11 mouse cellular contexts compared by ENCODE assay signal in genomic region chr4:146066932-146067580, GRCm38 (mm10). TPM values are rescaled to one million over a fixed set of nuclear protein-coding genes. Genes with fewer than 3 reads are reported as not detected.
DNase-seq lines count a peak whose midpoint lies in the region; ATAC-seq and TF ChIP-seq lines count a peak whose summit lies in the region.
"Not testable (repeated sequence)": the region's sequence is repeated elsewhere in the genome, so short reads cannot be mapped to it uniquely, and the experiment has no call there.
"Had no signal": no experiment of that assay in that cellular context is flagged by ENCODE, and none has a peak within 500 bp of the region (broad histone marks: within the 10 kb centered on the region; RNA-seq: fewer than 3 reads in every experiment).

No protein-coding gene starts in this region.

- H3K4me3 ChIP-seq in forebrain, embryonic 12.5 days (replicated peaks), result peak overlapping the region; percentile 27
- H3K4me3 ChIP-seq in heart, postnatal 0 days (ENCODE audit: low read depth, low read length); midbrain, embryonic 16.5 days (ENCODE audit: low read depth, low read length): not testable (repeated sequence)
- H3K4me3 ChIP-seq in kidney, embryonic 14.5 days (ENCODE audit: low read length), result peak overlapping the region; percentile 25
- H3K4me3 ChIP-seq in liver, embryonic 11.5 days (ENCODE audit: low read depth, low read length), result peak overlapping the region; percentile 35
- H3K4me3 ChIP-seq in testis, adult 2 months (ENCODE audit: control insufficient read depth, low read depth, low read length), result peak overlapping the region; percentile 88

- not testable (repeated sequence) for H3K27ac ChIP-seq in forebrain, embryonic 12.5 days; heart, postnatal 0 days (ENCODE audit: low read depth); kidney, embryonic 14.5 days (ENCODE audit: low read depth, low read length); liver, embryonic 11.5 days (ENCODE audit: low read depth, low read length); midbrain, embryonic 16.5 days (ENCODE audit: low read length)
- H3K27ac ChIP-seq in testis, adult 2 months (ENCODE audit: control insufficient read depth, insufficient read depth, low read depth, low read length), result peak overlapping the region; percentile 80

- not testable (repeated sequence) for TF ChIP-seq EP300 in heart, postnatal 0 days (IDR thresholded peaks at IDR 0.05; ENCODE audit: low read depth)

- not testable (repeated sequence) for H3K27me3 ChIP-seq in forebrain, embryonic 12.5 days; heart, postnatal 0 days (ENCODE audit: control insufficient read depth, insufficient read depth, low read length); kidney, embryonic 14.5 days (ENCODE audit: control insufficient read depth, insufficient read depth, low read length); liver, embryonic 11.5 days (replicated peaks; ENCODE audit: control insufficient read depth, insufficient read depth, low read length); midbrain, embryonic 16.5 days (ENCODE audit: control insufficient read depth, insufficient read depth, low read depth, low read length); testis, adult 2 months (ENCODE audit: control insufficient read depth, insufficient read depth, low read length)

- peak; percentile 99 for DNase-seq in ZHBTc4 (ENCODE audit: low read depth, low spot score)
- not testable (repeated sequence) for DNase-seq in heart, postnatal 0 days (ENCODE audit: low spot score)
- peak; percentile 37 for DNase-seq in liver, embryonic 11.5 days (ENCODE audit: low spot score)

- not testable (repeated sequence) for H3K9ac ChIP-seq in forebrain, embryonic 12.5 days; heart, postnatal 0 days (replicated peaks; ENCODE audit: low read depth, low read length); kidney, embryonic 14.5 days (ENCODE audit: low read depth, low read length); liver, embryonic 11.5 days (ENCODE audit: low read depth, low read length); midbrain, embryonic 16.5 days (ENCODE audit: low read depth, low read length)

- TF ChIP-seq POLR2A in testis, adult 2 months (IDR thresholded peaks at IDR 0.05; ENCODE audit: control insufficient read depth, low read depth, low read length), result peak; percentile 31; the same call in 1 of the 2 replicates

- WGBS in forebrain, embryonic 12.5 days, result 41% methylated on average over 44 of the region's 45 CpGs
- 37% methylated on average over 43 of the region's 45 CpGs for WGBS in heart, postnatal 0 days
- 46% methylated on average over 44 of the region's 45 CpGs for WGBS in kidney, embryonic 14.5 days
- 29% methylated on average over 39 of the region's 45 CpGs for WGBS in liver, embryonic 11.5 days
- WGBS in midbrain, embryonic 16.5 days, result 49% methylated on average over 32 of the region's 45 CpGs

- not testable (repeated sequence) for H3K4me1 ChIP-seq in forebrain, embryonic 12.5 days; heart, postnatal 0 days (ENCODE audit: control insufficient read depth, insufficient read depth); kidney, embryonic 14.5 days (ENCODE audit: control insufficient read depth, insufficient read depth, low read length); liver, embryonic 11.5 days (replicated peaks; ENCODE audit: control insufficient read depth, insufficient read depth, low read length); midbrain, embryonic 16.5 days (ENCODE audit: control insufficient read depth, insufficient read depth, low read length); testis, adult 2 months (ENCODE audit: control insufficient read depth, insufficient read depth, low read length)

- not testable (repeated sequence) for ATAC-seq in forebrain, embryonic 12.5 days (ENCODE audit: low FRiP score); heart, postnatal 0 days (ENCODE audit: insufficient read depth, low read depth); midbrain, embryonic 16.5 days
- ATAC-seq in kidney, embryonic 14.5 days (ENCODE audit: low FRiP score, low TSS enrichment), result 0 out of 2 replicates have a peak, but pooled peaks have one; percentile 49
- peak; percentile 62 for ATAC-seq in liver, embryonic 11.5 days (replicated peaks; ENCODE audit: low FRiP score)

- H3K4me2 ChIP-seq in forebrain, embryonic 12.5 days, result peak overlapping the region; percentile 39
- peak overlapping the region; percentile 37; the same call in 1 of the 2 replicates for H3K4me2 ChIP-seq in heart, postnatal 0 days (ENCODE audit: low read depth, low read length)
- H3K4me2 ChIP-seq in kidney, embryonic 14.5 days (replicated peaks; ENCODE audit: low read depth, low read length), result peak overlapping the region; percentile 38
- peak overlapping the region; percentile 59 for H3K4me2 ChIP-seq in liver, embryonic 11.5 days
- peak overlapping the region; percentile 30; the same call in 1 of the 2 replicates for H3K4me2 ChIP-seq in midbrain, embryonic 16.5 days (ENCODE audit: low read length)

- not testable (repeated sequence) for H3K36me3 ChIP-seq in forebrain, embryonic 12.5 days (replicated peaks); heart, postnatal 0 days (replicated peaks; ENCODE audit: control insufficient read depth, insufficient read depth, low read length); kidney, embryonic 14.5 days (ENCODE audit: control insufficient read depth, insufficient read depth, low read length); liver, embryonic 11.5 days (ENCODE audit: control insufficient read depth, insufficient read depth, low read length); midbrain, embryonic 16.5 days (ENCODE audit: control insufficient read depth, insufficient read depth, low read length); testis, adult 2 months (ENCODE audit: control insufficient read depth, insufficient read depth, low read length)

- peaks cover 35% of the 10 kb centered on the region for H3K9me3 ChIP-seq in forebrain, embryonic 12.5 days
- H3K9me3 ChIP-seq in heart, postnatal 0 days (replicated peaks; ENCODE audit: control insufficient read depth, low read length), result peaks cover 20% of the 10 kb centered on the region
- peaks cover 18% of the 10 kb centered on the region for H3K9me3 ChIP-seq in kidney, embryonic 14.5 days (ENCODE audit: control insufficient read depth, low read length)
- H3K9me3 ChIP-seq in liver, embryonic 11.5 days (ENCODE audit: control insufficient read depth, low read length), result not testable (repeated sequence)
- peaks cover 18% of the 10 kb centered on the region for H3K9me3 ChIP-seq in midbrain, embryonic 16.5 days (replicated peaks; ENCODE audit: control insufficient read depth, low read length, poor library complexity, severe bottlenecking)

- TF ChIP-seq CTCF in heart, postnatal 0 days (IDR thresholded peaks at IDR 0.05; ENCODE audit: low read depth); testis, adult 2 months (IDR thresholded peaks at IDR 0.05; ENCODE audit: control insufficient read depth, insufficient read depth, insufficient replicate concordance, low read depth, low read length): not testable (repeated sequence)

RNA-seq across cellular contexts. Expression of gene Zfp987, which starts 30.0 kb away (rescaled TPM):
- polyA plus RNA-seq in forebrain, embryonic 12.5 days (2016; fragmentation: Nextera tagmentation; extraction: Ambion mirVana), result not detected in 2 replicates
- not detected in 2 replicates for total RNA-seq in heart, postnatal 0 days (2014; rRNA removed; ENCODE audit: low replicate concordance)
- polyA plus RNA-seq in heart, postnatal 0 days (2015; fragmentation: Nextera tagmentation; extraction: Ambion mirVana), result not detected in 2 replicates
- polyA plus RNA-seq in kidney, embryonic 14.5 days (2014; fragmentation: Nextera tagmentation; extraction: Ambion mirVana), result 0.30 and 0.35 TPM in 2 replicates
- polyA plus RNA-seq in liver, embryonic 11.5 days (2014; fragmentation: Nextera tagmentation; extraction: Ambion mirVana), result 0.30 and 0.39 TPM in 2 replicates
- not detected in 2 replicates for polyA plus RNA-seq in midbrain, embryonic 16.5 days (2015; fragmentation: Nextera tagmentation; extraction: Ambion mirVana)
- 0.04 TPM in 1 of 2 replicates, not detected in the other for polyA plus RNA-seq in testis, adult 2 months (2012; rRNA removed)
- total RNA-seq: CH12.LX; heart, postnatal 10 days; layer of hippocampus, postnatal 25 days had no signal
- polyA plus RNA-seq: erythroblast, embryonic 14.5 days had no signal
